Mouse (Mus musculus) liver, adult 2 months (tissue): ENCODE results near the gene Hap1. TPM values are rescaled to one million over a fixed set of nuclear protein-coding genes. Genes with fewer than 3 reads are reported as not detected.

Experiments
- DNase-seq: peaks from one replicate; pipeline ENCODE4 v3.0.0-alpha.2; 2011; ENCODE audit warnings: low read depth, low spot score; ENCODE audit errors: extremely low read depth
- H3K27ac ChIP-seq: fragments of 200-500 bp; replicated peaks from 2 replicates; pipeline ENCODE4 v1.5.1; 2012; ENCODE audit warnings: low read depth, mild to moderate bottlenecking, control low read depth, inconsistent platforms, low read length; ENCODE audit not compliant: insufficient read depth
- H3K27me3 ChIP-seq: fragments of 200-500 bp; 2 replicates; pipeline ENCODE4 v1.6.1; 2012; ENCODE audit warnings: mild to moderate bottlenecking, moderate library complexity, low read length, inconsistent platforms; ENCODE audit not compliant: control insufficient read depth, insufficient read depth
- H3K36me3 ChIP-seq: fragments of 200-500 bp; 2 replicates; pipeline ENCODE4 v1.6.1; 2012; ENCODE audit warnings: low read length, inconsistent platforms; ENCODE audit not compliant: control insufficient read depth, insufficient read depth
- H3K4me1 ChIP-seq: fragments of 200-500 bp; 2 replicates; pipeline ENCODE4 v1.6.1; 2011; ENCODE audit warnings: low read length; ENCODE audit not compliant: control insufficient read depth, insufficient read depth
- H3K4me3 ChIP-seq: fragments of 200-500 bp; 2 replicates; pipeline ENCODE4 v1.5.1; 2011; ENCODE audit warnings: low read depth, mild to moderate bottlenecking, control low read depth, low read length, moderate library complexity; ENCODE audit not compliant: insufficient read depth
- H3K79me2 ChIP-seq: fragments of 200-500 bp; 2 replicates; pipeline ENCODE4 v1.6.1; 2012; ENCODE audit warnings: inconsistent platforms, mild to moderate bottlenecking, low read length, moderate library complexity; ENCODE audit not compliant: control insufficient read depth, insufficient read depth
- H3K9ac ChIP-seq: fragments of 200-500 bp; 2 replicates; pipeline ENCODE4 v1.6.1; 2012; ENCODE audit warnings: low read depth, mild to moderate bottlenecking, control low read depth, inconsistent platforms, low read length
- CTCF ChIP-seq: fragments of 200-500 bp; IDR thresholded peaks from 2 replicates; pipeline ENCODE4 v1.5.1; 2011; ENCODE audit warnings: low read depth, low read length, control low read depth
- POLR2A ChIP-seq: fragments of 200-500 bp; IDR thresholded peaks from 2 replicates; pipeline ENCODE4 v1.6.1; 2011; ENCODE audit warnings: low read length, control low read depth; ENCODE audit not compliant: insufficient read depth; ENCODE audit errors: extremely low read depth
- WGBS: fragments of 180-500 bp; shearing (Covaris S2); methylation state at CpG from one replicate; pipeline ENCODE4 v1.1.7; 2018; 5-methylcytosine and 5-hydroxymethylcytosine counted together
- polyA plus RNA-seq: library from polyadenylated mRNA; depleted of rRNA; stranded (reverse); fragments of >200 nt; gene quantifications from 2 replicates; pipeline ENCODE4 v1.2.3, GENCODE M21; 2012
- total RNA-seq: library from RNA; depleted of rRNA; stranded (reverse); fragments of >200 nt; gene quantifications from 2 replicates; pipeline ENCODE4 v1.2.3, GENCODE M21; 2014

Gene Hap1
- total and polyA plus RNA-seq, 2 experiments = 0.65 to 1.2 TPM

GRCm38 (mm10) chr11:100392958-100393357 lies 37.0 kb upstream of the Hap1 start:
- H3K4me1 ChIP-seq = peaks cover 51% of the 10 kb centered on the region
- no peak overlapping the region for H3K9ac ChIP-seq
- 75% methylated on average over 5 of the region's 5 CpGs for WGBS
- H3K79me2 ChIP-seq = peaks cover 38% of the 10 kb centered on the region
- no peak for DNase-seq
- no peaks in the 10 kb centered on the region for H3K27me3 ChIP-seq
- no peak for TF ChIP-seq POLR2A
- TF ChIP-seq CTCF = no peak
- no peak overlapping the region for H3K4me3 ChIP-seq
- H3K36me3 ChIP-seq = no peaks in the 10 kb centered on the region
- H3K27ac ChIP-seq = no peak overlapping the region

DNA sequence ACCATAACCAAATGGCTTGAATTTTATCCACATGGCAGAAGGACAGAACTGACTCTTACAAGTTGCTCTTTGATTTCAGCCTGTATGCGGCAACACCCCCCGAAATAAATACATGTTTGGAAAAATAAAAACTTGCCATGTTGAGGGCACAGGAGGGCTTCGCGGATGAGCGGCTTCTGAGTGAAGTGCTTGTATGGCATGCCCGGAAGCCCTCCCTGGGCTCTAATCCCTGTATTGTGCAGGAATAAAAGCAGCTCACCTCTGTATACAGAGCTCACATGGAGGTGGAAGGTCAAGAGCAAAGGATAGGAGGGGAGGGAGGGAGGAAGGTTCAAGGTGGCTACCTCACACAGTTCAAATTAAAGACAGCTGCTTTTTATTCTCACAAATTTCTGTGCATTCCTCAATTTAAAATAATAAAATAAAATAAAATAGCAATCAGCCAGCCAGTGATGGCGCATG lies 36.0 kb upstream of the Hap1 start:
- peaks cover 51% of the 10 kb centered on the region for H3K4me1 ChIP-seq
- peaks cover 45% of the 10 kb centered on the region for H3K79me2 ChIP-seq
- no peak overlapping the region for H3K9ac ChIP-seq
- TF ChIP-seq POLR2A (no peak), CTCF (no peak)
- H3K27me3 ChIP-seq = no peaks in the 10 kb centered on the region
- H3K27ac ChIP-seq = 0 out of 2 replicates have a peak overlapping the region, but pooled peaks have one; percentile 16
- WGBS = 76% methylated on average over 7 of the region's 7 CpGs
- no peak overlapping the region for H3K4me3 ChIP-seq
- no peaks in the 10 kb centered on the region for H3K36me3 ChIP-seq
- DNase-seq = peak; percentile 57

DNA sequence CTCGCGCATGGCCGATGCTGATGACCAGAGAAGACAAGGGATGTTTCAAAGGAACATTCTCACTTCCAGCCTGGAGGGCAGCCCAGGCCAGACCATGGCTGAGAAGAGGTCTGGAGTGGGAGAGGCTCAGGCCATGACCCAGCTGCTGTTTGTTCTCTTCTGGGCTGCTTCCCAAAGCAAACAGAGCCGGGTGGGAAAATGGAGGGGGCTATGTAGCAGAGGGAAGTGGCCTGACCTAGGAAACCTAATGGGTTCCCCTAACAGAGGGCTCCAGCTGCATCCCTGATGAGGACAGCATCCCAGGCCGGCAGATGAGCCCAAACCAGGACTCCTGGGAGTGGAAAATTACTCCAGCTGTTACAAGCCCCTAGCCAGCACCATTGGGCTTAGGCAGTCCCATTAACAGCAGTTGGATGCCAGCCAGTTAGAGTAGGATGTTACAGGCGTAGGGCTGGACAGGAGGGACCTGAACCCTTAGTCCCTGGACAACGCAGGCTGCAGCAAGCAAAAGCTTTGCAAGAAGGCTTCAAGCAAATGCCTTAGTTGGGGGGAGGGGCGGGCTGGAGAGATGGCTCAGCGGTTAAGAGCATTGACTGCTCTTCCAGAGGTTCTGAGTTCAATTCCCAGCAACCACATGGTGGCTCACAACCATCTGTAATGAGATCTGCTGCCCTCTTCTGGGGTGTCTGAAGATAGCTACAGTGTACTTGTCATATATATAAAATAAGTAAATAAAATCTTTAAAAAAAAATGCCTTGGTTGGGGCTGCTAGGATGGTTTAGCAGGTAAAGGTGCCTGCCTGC lies 35.4 kb upstream of the Hap1 start:
- peaks cover 44% of the 10 kb centered on the region for H3K79me2 ChIP-seq
- H3K27me3 ChIP-seq = no peaks in the 10 kb centered on the region
- whole genome bisulfite sequencing = 7% methylated on average over 9 of the region's 9 CpGs
- no peak overlapping the region for H3K4me3 ChIP-seq
- H3K27ac ChIP-seq = peak overlapping the region; percentile 25
- H3K9ac ChIP-seq = no peak overlapping the region
- H3K4me1 ChIP-seq = peaks cover 49% of the 10 kb centered on the region
- DNase-seq = peak; percentile 85
- TF ChIP-seq CTCF (no peak), POLR2A (no peak)
- no peaks in the 10 kb centered on the region for H3K36me3 ChIP-seq

DNA sequence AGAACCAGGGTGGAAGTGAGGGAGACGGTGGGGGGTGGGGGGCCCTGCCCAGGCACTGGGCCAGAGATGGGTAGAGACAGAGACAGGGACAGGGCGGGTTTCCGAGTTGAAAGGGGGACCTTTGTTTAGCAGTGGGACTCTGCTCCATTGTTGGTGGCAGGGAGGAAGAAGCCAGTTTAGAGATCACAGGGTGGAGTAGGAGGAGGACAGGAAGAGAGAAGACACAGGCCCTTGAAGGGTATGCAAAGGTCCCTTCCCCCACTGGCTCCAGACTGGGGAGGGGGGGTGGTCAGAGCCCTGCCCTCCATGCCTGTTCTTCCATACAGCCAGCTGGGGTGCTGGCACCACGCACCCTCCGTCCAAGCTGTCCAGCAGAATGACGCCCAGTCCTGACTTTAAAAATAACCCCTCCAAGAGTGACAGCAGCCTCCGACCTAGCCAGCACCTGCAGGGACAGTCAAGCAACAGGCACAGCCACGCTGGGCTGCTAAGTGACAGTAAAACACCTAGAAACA lies 34.1 kb upstream of the Hap1 start:
- 58% methylated on average over 8 of the region's 8 CpGs for WGBS
- peaks cover 8% of the 10 kb centered on the region; the same call in 1 of the 2 replicates for H3K36me3 ChIP-seq
- H3K4me1 ChIP-seq = peaks cover 39% of the 10 kb centered on the region
- no peak for TF ChIP-seq POLR2A
- TF ChIP-seq CTCF = no peak
- DNase-seq = no peak
- H3K79me2 ChIP-seq = peaks cover 40% of the 10 kb centered on the region
- H3K27ac ChIP-seq = peak overlapping the region; percentile 21; the same call in 1 of the 2 replicates
- peak overlapping the region; percentile 12; the same call in 1 of the 2 replicates for H3K9ac ChIP-seq
- no peak overlapping the region for H3K4me3 ChIP-seq
- H3K27me3 ChIP-seq = no peaks in the 10 kb centered on the region

- Histone ChIP-seq H3K27me3 (no peaks in the 10 kb centered on the region), H3K79me2 (peaks cover 29% of the 10 kb centered on the region), H3K36me3 (peaks cover 13% of the 10 kb centered on the region; the same call in 1 of the 2 replicates), H3K4me1 (peaks cover 32% of the 10 kb centered on the region), H3K9ac (no peak overlapping the region), H3K4me3 (no peak overlapping the region), H3K27ac (peak overlapping the region; percentile 24)
- WGBS = 3% methylated on average over 6 of the region's 6 CpGs
- peak; percentile 82 for DNase-seq
- TF ChIP-seq CTCF (no peak), POLR2A (no peak)
Measured at GRCm38 (mm10) chr11:100388588-100388987, 32.7 kb upstream of the Hap1 start.
